Mouse (Mus musculus): Measurements from ENCODE around the gene Prss35.

Prss35 gene

DNA sequence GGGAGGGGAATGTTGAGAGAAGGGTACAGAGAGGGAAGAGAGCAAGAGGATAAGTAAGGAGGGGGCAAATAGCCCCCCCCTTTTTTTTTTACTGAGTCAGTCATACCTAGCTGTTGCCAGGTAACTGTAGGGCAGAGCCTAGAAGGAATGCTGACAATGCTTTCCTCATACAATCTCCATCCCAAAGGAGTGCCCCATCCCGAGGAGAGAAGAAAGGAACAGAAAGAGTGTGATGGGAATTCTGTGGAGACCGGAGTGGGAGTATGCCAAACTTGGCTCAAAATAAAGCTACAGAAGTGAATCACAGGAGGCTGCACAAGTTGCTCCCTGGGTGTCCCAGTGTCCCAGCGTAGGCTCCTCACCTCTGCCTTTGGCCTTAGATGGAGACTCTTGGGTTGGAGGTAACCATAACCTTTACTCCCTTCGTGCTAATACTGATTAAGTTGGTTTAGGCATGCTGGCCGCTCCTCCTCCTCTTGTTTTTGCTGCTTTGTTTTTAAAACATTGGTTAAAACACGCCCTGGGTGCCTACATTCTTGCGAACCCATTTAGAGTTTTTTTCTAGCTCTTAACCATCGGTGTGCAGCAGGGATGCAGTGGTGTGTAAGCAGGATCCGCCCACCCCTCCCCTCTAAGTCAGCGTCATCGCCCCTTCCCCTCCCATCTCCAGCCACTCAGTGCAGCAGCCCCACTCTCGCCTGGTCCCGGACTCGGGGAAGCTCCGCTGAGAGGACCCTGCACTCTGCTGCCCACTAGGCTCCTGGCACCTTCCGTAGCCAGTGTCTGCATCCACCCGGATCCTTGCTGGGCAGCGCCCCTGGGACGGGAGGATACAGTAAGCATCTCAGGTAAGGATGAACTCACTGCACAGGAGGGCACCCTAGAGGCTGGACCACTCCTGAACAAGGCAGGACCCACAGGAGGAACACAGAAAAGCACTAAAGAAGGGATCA is at the start of gene Prss35:
Gene Prss35, plus strand, starts transcription at position 691 of the 953 bp plus-strand sequence.
- DNase-seq (ENCODE audit: low spot score): no peak

DNA sequence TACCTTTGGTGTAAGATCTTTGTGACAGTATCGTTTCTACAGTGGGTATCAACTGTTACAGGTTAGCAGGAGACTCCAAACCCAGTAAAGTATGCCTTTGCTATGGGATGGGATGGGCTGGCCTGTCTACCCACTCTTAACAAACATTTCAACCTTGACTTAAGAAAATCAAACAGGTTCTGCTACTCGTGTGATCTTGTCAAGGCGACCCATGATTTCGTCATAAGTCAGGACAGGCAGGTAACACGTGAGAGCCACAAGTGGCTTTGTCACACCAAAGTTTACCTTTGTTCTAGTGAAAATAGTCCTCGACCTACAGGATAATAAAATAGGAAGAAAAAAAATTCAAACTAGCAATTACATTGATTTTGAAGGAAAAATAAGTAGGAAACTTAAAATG is 49.5 kb upstream of the Prss35 start:
- DNase-seq (ENCODE audit: low spot score): no peak

- no peak for DNase-seq (ENCODE audit: low spot score)
Measured at GRCm38 (mm10) chr9:86694644-86695043, 48.8 kb upstream of the Prss35 start.

DNA sequence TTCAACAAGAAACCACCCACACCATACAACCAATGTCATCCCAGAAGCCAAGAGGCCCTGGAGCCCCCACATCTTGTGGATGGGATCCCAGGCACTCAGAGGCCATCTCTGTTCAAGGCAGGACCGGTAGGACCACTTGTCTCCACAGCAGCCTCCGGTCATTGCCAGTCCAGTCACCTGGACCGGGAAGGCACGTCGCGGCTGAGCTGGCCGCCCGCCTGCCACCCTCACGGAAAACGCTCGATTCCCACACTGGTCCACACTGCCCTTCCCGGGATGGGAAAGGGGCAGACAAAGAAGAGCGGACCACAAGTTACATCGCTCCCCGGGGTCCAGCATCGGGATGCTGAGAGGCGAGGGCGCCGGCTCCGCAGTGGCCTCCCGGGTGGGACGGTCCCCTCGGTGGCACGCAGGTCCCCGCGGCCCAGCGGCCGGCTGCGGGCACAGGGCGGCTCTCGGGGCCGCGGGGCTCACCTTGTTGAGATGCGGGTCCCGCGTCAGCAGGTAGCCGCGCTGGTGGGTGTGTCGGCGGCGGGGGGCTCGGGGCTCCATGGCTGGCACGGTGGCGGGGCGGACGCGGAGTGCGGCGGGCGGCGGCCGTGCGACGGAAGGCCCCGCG is 48.1 kb upstream of the Prss35 start:
- DNase-seq (ENCODE audit: low spot score): no peak

DNA sequence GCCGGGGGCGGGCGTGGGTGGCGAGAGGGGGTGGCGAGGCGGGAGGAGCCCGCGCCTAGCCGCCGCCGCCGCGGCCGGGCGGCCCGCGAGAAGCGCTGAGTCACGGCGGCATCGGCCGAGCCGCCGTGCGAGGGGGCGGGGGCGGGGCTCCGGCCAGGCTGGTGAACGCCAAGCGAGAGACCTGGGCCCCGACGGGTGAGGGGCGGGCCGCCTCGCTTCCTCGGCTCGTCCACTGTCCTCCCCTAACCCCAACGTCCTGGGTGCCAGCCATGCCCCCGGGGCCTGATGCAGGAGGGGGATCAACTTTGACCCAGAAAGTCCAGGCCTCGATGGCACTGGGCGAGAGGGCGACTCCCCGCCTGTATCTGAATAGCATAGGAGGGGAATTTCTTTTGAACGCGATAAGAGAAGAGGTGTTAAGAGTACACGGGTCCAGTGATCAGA is 47.6 kb upstream of the Prss35 start, which contains the start of gene Me1:
Gene Me1, minus strand, starts transcription at position 136 of the 444 bp plus-strand sequence.
- no peak for DNase-seq (ENCODE audit: low spot score)

DNA sequence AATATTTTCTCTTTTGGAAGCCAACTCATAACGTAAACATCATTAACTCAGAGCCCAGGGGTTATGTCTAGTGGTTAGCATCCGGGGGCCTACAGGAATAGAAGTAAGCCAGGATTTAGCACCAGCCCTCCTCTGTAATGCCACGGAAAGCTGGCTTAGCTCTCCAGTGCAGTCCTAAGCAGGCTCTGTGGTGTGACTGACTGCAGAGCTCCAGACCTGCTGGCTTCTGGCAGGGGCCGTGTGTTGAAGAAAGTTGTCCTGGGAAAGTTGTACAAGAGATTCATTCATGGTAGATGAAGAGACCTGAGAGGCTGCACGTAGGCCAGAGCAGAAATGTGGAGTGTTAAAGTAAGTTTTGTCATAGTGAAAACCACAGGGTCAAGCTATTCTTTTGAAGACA is 42.2 kb upstream of the Prss35 start:
- no peak for DNase-seq (ENCODE audit: low spot score)

DNA sequence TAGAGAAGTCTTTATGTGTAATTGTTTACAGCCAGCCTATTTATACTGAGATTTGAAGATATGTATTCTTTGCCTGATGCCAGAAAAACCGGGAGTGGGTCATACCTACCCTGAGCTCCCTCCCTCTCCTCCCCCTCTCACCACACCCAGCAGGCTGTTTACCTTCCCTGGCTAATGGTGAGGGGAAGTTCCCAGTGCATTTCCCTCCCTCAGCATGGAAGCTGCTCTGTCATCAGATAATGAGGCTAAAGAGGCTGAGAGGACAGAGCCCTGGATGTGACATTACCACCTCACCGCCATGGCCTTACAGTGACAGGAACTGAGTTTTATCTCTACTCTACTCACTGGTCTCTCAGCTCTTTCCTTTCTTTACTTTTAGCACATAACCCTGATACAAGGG is 41.6 kb upstream of the Prss35 start:
- no peak for DNase-seq (ENCODE audit: low spot score)

GRCm38 (mm10) chr9:86707431-86707830 is 36.0 kb upstream of the Prss35 start:
- no peak for DNase-seq (ENCODE audit: low spot score)

GRCm38 (mm10) chr9:86708921-86709320 is 34.5 kb upstream of the Prss35 start:
- DNase-seq (ENCODE audit: low spot score): no peak

GRCm38 (mm10) chr9:86710091-86710634 is 33.3 kb upstream of the Prss35 start:
- DNase-seq (ENCODE audit: low spot score): no peak

DNA sequence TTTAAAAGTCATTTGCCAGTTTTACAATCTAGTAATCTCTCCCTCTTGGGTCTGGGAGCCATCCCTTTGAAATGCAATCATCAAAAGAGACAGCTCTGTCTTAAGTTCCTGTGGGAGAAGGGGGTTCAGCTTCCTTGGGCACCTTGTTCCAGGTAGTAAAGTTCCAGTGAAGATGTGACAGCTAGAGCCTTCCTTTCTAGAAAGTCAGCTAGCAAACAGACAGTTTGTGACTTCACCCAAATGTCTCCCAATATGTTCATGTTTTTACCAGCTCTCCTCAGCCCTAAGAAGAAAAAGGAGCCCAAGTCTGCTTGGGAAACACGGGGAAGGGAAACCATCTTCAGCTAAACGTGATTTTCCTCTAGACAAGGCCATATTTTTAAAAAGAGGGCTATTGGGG is 30.8 kb upstream of the Prss35 start:
- DNase-seq (ENCODE audit: low spot score): no peak

DNA sequence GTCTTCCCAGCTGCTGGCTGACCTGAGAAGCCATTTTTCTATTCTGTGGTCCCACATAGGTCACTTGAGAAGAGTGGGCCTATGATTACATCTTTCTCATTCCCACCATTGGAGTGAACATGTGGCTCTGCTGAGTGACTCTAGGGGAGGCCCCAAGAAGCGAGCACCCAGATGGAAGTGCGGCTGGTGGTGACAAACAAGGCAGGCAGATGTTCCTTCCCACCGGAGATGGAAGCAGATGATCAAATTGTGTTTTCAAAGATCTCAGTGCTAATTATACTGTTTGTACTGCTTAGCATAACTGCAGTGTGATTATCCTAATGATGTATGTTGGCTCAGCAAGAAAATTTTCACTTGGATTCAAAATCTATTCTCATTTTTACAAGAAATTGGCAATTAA is 29.4 kb upstream of the Prss35 start:
- DNase-seq (ENCODE audit: low spot score): no peak

DNA sequence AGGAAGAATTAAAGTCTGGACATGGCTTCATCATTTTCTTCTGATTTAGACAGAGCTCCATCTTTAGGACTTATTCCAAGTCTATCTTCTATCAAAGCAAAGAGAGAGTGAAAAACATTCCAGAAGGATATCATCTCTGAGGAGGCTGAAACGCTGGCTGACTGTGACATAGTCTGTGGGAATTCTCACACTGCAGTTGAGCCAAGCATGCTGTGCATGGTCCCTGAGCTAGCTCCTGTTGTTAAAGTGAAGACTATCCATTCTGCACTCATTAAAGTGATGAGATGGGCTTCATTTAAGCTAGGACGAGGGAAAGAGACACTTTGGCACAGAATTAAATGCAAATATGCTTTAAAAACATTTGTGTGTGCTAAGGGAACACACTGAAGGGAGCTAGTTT is 26.9 kb upstream of the Prss35 start:
- DNase-seq (ENCODE audit: low spot score): no peak

DNA sequence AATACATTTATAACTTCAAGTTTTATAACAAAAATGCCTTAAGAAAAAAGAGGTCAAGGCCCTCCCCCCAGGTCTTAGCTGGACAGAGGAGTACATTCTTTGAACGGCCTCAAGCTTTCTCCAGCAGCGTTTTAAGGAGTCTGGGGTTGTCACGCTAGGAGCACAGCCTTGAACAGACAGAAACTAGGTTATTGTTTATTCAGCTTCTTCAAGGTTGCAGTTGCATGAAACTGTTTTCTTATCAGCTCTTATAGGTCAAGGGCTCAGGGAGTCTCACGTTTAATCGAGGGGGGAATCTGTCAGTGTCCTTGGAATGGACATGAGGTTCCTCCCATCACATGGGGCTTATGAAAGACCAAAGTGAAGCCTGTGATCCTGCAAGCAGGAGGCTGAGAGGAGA is 26.3 kb upstream of the Prss35 start:
- no peak for DNase-seq (ENCODE audit: low spot score)

DNA sequence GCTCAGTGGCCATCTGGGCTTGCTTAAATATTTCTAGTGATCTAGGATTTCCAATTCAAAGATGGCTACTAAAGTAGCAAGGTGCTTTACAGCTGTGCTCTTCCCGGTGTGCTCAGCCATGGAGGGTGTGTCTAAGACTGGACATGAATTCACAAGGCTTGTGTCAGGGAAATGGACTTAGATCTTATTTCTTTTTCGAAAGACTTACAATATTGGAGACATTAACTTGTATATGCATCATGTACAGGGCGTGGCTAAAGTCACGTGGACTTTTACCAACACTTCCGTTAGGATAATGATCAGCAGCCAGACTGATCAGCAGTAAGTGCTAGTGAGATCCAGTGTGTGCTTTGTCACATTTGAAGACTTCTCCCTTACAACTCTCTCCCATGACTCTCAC is 23.2 kb upstream of the Prss35 start:
- DNase-seq (ENCODE audit: low spot score): no peak

- no peak for DNase-seq (ENCODE audit: low spot score)
Measured at GRCm38 (mm10) chr9:86720794-86721193, 22.7 kb upstream of the Prss35 start.

DNA sequence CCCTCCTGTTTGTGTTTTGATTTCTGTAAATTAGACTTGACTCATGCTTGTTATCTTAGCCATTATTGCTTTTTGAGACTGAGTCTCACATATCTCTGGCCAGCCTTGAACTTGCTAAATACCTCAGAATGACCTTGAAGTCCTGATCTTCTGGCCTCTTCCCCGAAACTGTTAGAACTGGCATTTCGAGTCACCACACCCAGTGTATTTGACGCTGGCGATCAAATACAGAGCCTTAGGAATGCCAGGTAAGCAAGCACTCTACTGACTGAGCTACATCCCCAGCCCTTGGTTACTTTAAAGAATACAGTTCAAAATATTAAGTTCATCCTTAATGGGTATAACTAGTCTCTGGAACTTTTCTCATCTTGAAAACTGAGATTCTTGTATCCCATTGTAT is 18.4 kb upstream of the Prss35 start:
- DNase-seq (ENCODE audit: low spot score): no peak

DNA sequence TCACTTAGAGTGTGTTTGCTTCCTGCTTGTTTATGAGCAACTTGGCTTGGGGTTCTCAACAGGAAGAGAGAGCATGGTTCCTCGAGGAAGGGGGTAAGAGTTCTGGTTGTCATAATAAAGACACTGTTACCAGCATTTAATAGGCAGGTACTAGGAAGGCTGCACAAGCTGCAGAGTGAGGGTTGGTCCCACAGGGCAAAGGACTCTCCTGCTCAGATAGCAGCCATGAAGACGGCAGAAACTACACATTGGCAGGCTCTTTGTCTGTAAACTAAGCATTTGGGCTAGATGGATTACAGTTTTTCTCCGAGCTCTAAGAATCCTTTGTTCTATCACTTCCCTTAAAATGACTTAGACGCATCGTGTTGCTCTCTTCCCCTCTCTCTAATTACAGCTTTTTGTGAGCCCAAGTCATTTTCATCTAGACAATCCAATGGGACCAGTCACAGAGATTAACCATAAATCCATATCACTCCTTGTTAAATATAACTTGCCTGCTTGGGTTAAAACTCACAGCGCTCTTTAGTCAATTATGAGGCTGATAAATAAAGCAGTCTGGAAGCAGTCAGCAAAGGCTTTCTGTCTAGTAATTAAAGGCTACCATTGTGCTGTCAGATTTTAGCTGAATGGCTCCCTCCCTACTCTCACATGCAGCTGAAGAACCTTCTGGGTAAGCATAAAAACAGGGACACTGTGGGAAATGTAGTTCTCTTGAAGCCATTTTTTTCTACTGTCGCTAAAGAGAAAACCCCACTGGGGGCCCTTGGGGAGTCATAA is 17.7 kb upstream of the Prss35 start:
- no peak for DNase-seq (ENCODE audit: low spot score)

DNA sequence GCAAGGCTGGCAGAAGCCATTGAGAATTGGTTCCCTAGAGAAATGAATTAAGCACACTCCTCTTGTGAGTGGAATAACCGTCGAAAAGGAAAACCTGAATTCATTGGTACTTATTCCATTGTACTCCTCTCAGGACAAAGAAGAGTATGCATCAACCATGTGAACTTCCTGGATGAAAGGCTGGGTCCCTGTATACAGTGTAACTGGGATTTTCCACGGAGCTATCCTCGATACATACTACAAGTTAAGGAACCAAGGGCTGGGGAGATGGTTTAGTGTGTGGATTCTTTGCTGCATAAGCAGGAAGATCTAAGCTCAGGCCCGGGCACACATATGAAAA is 17.1 kb upstream of the Prss35 start:
- DNase-seq (ENCODE audit: low spot score): no peak

GRCm38 (mm10) chr9:86728214-86728814 is 15.1 kb upstream of the Prss35 start:
- DNase-seq (ENCODE audit: low spot score): no peak

GRCm38 (mm10) chr9:86729084-86729483 is 14.4 kb upstream of the Prss35 start:
- no peak for DNase-seq (ENCODE audit: low spot score)

DNA sequence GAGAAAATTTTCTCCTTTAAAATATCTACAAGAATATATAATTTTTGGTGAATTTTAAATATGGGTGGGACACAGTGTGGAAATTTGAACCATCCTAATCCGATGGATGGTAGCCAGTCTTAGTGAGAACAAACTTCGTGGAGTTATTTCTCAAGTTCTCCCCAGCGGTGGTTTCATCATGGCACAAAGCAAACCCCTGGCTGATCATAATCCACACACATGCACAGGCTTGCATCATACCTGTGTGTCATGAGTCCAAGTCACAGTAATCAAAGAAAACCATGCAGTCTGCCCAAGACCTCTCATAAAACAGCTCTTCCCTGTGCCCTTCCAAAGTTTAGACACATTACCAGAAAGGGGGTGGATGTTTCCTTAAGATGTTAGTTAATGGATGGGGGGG is 13.6 kb upstream of the Prss35 start:
- no peak for DNase-seq (ENCODE audit: low spot score)
